ENCODE assay signal across 8 mouse cellular contexts in the genomic region with DNA sequence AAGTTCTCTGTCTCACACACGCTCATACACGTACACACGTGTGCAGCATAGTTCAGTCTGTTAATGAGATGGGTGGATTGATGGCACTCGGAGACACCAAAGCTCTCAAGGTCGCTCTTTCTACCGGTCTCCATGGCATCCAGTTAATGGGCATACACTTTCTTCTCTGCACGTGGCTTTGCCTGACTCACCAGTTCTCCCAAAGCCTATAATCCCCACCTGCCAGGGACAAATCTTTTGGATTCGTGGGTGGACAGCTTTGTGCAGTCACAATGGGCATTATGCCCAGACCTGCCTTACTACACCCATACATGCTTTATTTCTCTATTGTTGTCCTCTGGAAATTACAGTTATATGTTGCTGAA. TPM values are rescaled to one million over a fixed set of nuclear protein-coding genes. Genes with fewer than 3 reads are reported as not detected.
DNase-seq lines count a peak whose midpoint lies in the region; ATAC-seq and TF ChIP-seq lines count a peak whose summit lies in the region.

No protein-coding gene starts in this region.

- intact Hi-C loops in gastrocnemius, adult 2 months (cut with DNase I) = no loop called here
- intact Hi-C loops in gastrocnemius, postnatal 14 days (cut with DNase I; ENCODE audit: low total_unique reads) = no loop called here

- peak overlapping the region; percentile 98 for H3K4me2 ChIP-seq in forebrain, embryonic 13.5 days
- peak overlapping the region; percentile 98 for H3K4me2 ChIP-seq in limb, embryonic 13.5 days (replicated peaks)
- H3K4me2 ChIP-seq in stomach, embryonic 14.5 days (replicated peaks; ENCODE audit: low read depth, low read length) = peak overlapping the region; percentile 97

- peak overlapping the region; percentile 96 for H3K27ac ChIP-seq in gastrocnemius, adult 2 months
- peak overlapping the region; percentile 45; the same call in 1 of the 2 replicates for H3K27ac ChIP-seq in forebrain, embryonic 13.5 days
- peak overlapping the region; percentile 81; the same call in 1 of the 2 replicates for H3K27ac ChIP-seq in limb, embryonic 13.5 days
- peak overlapping the region; percentile 59; the same call in 1 of the 2 replicates for H3K27ac ChIP-seq in stomach, embryonic 14.5 days (ENCODE audit: low read length)

- DNase-seq in gastrocnemius, adult 2 months = no peak
- no peak for DNase-seq in gastrocnemius, postnatal 14 days
- peak; percentile 57 for DNase-seq in right cerebral cortex, adult 18-20 months
- DNase-seq in right cerebral cortex, postnatal 14 days = no peak
- no peak for DNase-seq in thymus, postnatal 25 days

- H3K9me3 ChIP-seq in forebrain, embryonic 13.5 days (replicated peaks) = no peaks in the 10 kb centered on the region
- no peaks in the 10 kb centered on the region for H3K9me3 ChIP-seq in limb, embryonic 13.5 days
- H3K9me3 ChIP-seq in stomach, embryonic 14.5 days (ENCODE audit: control insufficient read depth, low read depth, low read length) = no peaks in the 10 kb centered on the region

- no peak; the same call in 1 of the 2 replicates for ATAC-seq in forebrain, embryonic 13.5 days
- ATAC-seq in limb, embryonic 13.5 days (ENCODE audit: low FRiP score, low read depth) = no peak
- ATAC-seq in stomach, embryonic 14.5 days (ENCODE audit: insufficient number of reproducible peaks, insufficient read depth, low FRiP score, low read depth) = no peak; the same call in 1 of the 2 replicates

- H3K27me3 ChIP-seq in forebrain, embryonic 13.5 days = no peaks in the 10 kb centered on the region
- H3K27me3 ChIP-seq in limb, embryonic 13.5 days = no peaks in the 10 kb centered on the region
- no peaks in the 10 kb centered on the region for H3K27me3 ChIP-seq in stomach, embryonic 14.5 days (ENCODE audit: control insufficient read depth, insufficient read depth, low read length)

- H3K4me3 ChIP-seq in gastrocnemius, adult 2 months = peak overlapping the region; percentile 86
- peak overlapping the region; percentile 96 for H3K4me3 ChIP-seq in forebrain, embryonic 13.5 days
- peak overlapping the region; percentile 96 for H3K4me3 ChIP-seq in limb, embryonic 13.5 days
- peak overlapping the region; percentile 98 for H3K4me3 ChIP-seq in stomach, embryonic 14.5 days (ENCODE audit: low read depth, low read length)

- TF ChIP-seq CTCF in gastrocnemius, adult 2 months (IDR thresholded peaks at IDR 0.05) = no peak

- H3K36me3 ChIP-seq in forebrain, embryonic 13.5 days (ENCODE audit: poor library complexity, severe bottlenecking) = peaks cover 39% of the 10 kb centered on the region
- peaks cover 40% of the 10 kb centered on the region for H3K36me3 ChIP-seq in limb, embryonic 13.5 days
- H3K36me3 ChIP-seq in stomach, embryonic 14.5 days (ENCODE audit: control insufficient read depth, insufficient read depth, low read length) = peaks cover 21% of the 10 kb centered on the region

- WGBS in forebrain, embryonic 13.5 days = 5% methylated on average over 8 of the region's 8 CpGs
- 16% methylated on average over 8 of the region's 8 CpGs for WGBS in limb, embryonic 13.5 days
- WGBS in stomach, embryonic 14.5 days = 7% methylated on average over 8 of the region's 8 CpGs

- H3K4me1 ChIP-seq in forebrain, embryonic 13.5 days = peaks cover 30% of the 10 kb centered on the region
- H3K4me1 ChIP-seq in limb, embryonic 13.5 days = peaks cover 30% of the 10 kb centered on the region
- H3K4me1 ChIP-seq in stomach, embryonic 14.5 days (ENCODE audit: control insufficient read depth, insufficient read depth, low read length) = peaks cover 16% of the 10 kb centered on the region

- peak overlapping the region; percentile 84 for H3K9ac ChIP-seq in forebrain, embryonic 13.5 days
- peak overlapping the region; percentile 66 for H3K9ac ChIP-seq in limb, embryonic 13.5 days
- H3K9ac ChIP-seq in stomach, embryonic 14.5 days (replicated peaks; ENCODE audit: low read depth, low read length) = peak overlapping the region; percentile 45

RNA-seq across cellular contexts. Expression of gene Mtfr1l, which starts 0.6 kb away (rescaled TPM):
- total RNA-seq in gastrocnemius, adult 2 months (2021) = 100 to 1,000 TPM; 131 to 136 TPM
- total RNA-seq in gastrocnemius, postnatal 14 days (2021) = 100 to 1,000 TPM; 113 to 118 TPM
- 132 and 139 TPM in 2 replicates for polyA plus RNA-seq in forebrain, embryonic 13.5 days (2015; fragmentation: Nextera tagmentation; extraction: Ambion mirVana)
- polyA plus RNA-seq in limb, embryonic 13.5 days (2015; fragmentation: Nextera tagmentation; extraction: Ambion mirVana) = 131 and 132 TPM in 2 replicates
- 111 and 119 TPM in 2 replicates for polyA plus RNA-seq in stomach, embryonic 14.5 days (2014; fragmentation: Nextera tagmentation; extraction: Ambion mirVana)

RNA-seq across cellular contexts. Expression of gene Selenon, which starts 16.2 kb away (rescaled TPM):
- total RNA-seq in gastrocnemius, adult 2 months (2021) = 1 to 10 TPM; 4.4 to 6.3 TPM
- total RNA-seq in gastrocnemius, postnatal 14 days (2021) = 10 to 100 TPM; 16.4 to 18.5 TPM
- polyA plus RNA-seq in forebrain, embryonic 13.5 days (2015; fragmentation: Nextera tagmentation; extraction: Ambion mirVana) = 9.3 and 11.1 TPM in 2 replicates
- polyA plus RNA-seq in limb, embryonic 13.5 days (2015; fragmentation: Nextera tagmentation; extraction: Ambion mirVana) = 15.2 and 16.3 TPM in 2 replicates
- polyA plus RNA-seq in stomach, embryonic 14.5 days (2014; fragmentation: Nextera tagmentation; extraction: Ambion mirVana) = 17.4 and 21.6 TPM in 2 replicates

RNA-seq across cellular contexts. Expression of gene Aunip, which starts 25.0 kb away (rescaled TPM):
- total RNA-seq in gastrocnemius, adult 2 months (2021) = not detected
- under 1 TPM; 0.29 to 0.86 TPM for total RNA-seq in gastrocnemius, postnatal 14 days (2021)
- 10.6 and 11.9 TPM in 2 replicates for polyA plus RNA-seq in forebrain, embryonic 13.5 days (2015; fragmentation: Nextera tagmentation; extraction: Ambion mirVana)
- 10.6 and 10.8 TPM in 2 replicates for polyA plus RNA-seq in limb, embryonic 13.5 days (2015; fragmentation: Nextera tagmentation; extraction: Ambion mirVana)
- polyA plus RNA-seq in stomach, embryonic 14.5 days (2014; fragmentation: Nextera tagmentation; extraction: Ambion mirVana) = 4.6 and 5.4 TPM in 2 replicates

RNA-seq across cellular contexts. Expression of gene Paqr7, which starts 39.3 kb away (rescaled TPM):
- total RNA-seq in gastrocnemius, adult 2 months (2021) = 1 to 10 TPM; 1.7 to 2.3 TPM
- 1 to 10 TPM; 3.9 to 5.4 TPM for total RNA-seq in gastrocnemius, postnatal 14 days (2021)
- polyA plus RNA-seq in forebrain, embryonic 13.5 days (2015; fragmentation: Nextera tagmentation; extraction: Ambion mirVana) = 5.5 and 6.0 TPM in 2 replicates
- 3.7 and 4.1 TPM in 2 replicates for polyA plus RNA-seq in limb, embryonic 13.5 days (2015; fragmentation: Nextera tagmentation; extraction: Ambion mirVana)
- 2.2 and 2.3 TPM in 2 replicates for polyA plus RNA-seq in stomach, embryonic 14.5 days (2014; fragmentation: Nextera tagmentation; extraction: Ambion mirVana)

Comparison
In these comparisons a context has a peak if more than half of its experiments do, and no peak if none do; other contexts are left out.
1. H3K27ac ChIP-seq: peak in every context shown above with its lines; median percentile 96 in gastrocnemius, adult 2 months; 81 in limb, embryonic 13.5 days; 59 in stomach, embryonic 14.5 days; 45 in forebrain, embryonic 13.5 days.